Mouse (Mus musculus): ENCODE data around the gene Cbx6.
A peak's percentile ranks its signal among the peaks of the same experiment; 100 is the strongest.

Gene Cbx6

DNA sequence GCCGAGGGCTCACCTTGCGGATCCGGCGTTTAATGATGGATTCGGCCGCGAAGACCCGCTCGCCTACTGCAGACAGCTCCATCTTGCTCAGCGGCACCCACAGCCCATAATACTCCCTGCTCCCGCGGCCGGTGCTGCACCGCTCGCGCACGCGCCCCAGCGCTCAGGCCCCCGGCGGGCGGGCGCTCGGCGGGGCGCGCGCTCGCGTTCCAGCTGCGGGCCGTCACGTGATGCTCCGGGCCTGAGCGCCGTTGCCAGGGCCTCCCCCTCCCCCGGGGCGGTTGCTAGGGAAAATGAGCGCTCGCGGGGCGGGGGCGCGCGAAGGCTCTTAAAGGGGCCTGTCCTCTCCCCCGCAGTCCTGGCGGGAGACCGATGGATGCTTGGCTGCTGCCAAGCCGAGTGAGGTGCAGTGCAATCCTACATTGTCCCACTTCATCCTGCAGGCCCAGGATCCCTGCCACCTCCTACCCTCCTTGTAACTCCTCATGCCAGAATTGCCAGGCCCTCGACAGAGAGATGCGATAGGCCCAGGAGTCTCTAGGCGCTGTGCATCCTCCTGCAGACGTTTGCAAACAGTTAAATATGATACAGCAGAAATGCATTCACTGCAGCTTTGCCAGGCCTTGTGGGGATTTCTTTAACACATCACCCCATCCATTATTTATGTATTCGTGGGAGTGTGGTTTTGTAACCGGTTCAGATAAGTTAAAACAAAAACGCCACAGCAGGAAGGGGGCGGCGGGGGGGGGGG lies at the start of gene Cbx6, which contains the start of gene Npcd:
Gene Cbx6 (minus strand): TSS at position 559 of the 751 bp plus-strand sequence.
Gene Npcd (minus strand): TSS at position 108 of the 751 bp plus-strand sequence.
- peak; percentile 95 for DNase-seq (ENCODE audit: low spot score)

DNA sequence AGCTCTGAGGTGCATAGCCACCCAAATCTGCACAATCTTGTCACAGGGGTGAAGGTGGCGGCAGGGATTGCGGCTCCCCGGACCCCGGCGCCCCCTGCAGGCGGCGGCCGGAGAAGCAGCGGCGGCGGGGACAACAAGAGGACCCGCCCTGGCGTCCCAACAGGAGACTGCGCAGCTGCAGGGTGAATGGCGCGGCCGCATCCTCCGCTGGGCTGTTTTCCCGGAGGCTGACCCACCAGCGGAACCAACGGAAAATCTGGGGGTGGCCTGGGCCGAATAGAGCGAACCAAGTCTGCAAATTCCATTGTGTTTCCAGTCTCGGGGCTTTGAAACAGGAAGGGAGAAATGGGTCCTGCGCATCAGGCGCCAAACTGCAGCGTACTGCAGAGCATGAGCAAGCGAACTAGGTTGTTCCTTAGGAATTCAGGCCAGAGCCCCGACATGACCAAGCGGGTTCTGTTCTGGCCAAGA lies 48.9 kb upstream of the Cbx6 start:
- DNase-seq (ENCODE audit: low spot score) = peak; percentile 97

DNA sequence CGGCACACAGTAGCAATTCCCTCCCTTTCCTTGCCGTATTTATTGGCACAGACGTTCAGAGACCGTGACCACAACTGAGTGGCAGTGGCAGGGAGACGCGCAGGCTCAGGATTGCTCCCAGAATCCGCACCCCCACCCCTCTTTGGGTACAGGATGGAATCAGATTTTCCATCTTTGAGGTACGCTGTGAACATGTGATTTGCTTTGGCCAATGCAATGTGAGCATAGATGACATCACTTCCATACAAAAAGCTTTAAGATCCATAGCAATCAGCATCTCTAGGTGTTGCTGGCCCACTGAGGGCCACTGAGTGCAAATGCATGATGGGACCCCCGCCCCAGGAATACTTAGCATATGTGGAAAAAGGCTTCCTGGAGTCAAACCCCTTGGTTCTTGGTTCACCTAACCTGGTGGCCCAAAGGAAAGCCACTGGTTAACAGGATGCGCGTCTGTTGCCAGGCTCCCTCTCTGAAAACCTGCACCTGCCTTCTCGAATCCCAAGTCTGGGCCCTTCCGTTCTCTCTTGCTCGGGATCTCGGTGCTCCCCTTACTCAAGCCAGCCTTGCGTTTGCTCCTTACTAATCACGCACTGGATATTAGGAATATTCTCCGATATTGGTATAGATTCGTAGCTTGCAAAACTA lies 48.3 kb upstream of the Cbx6 start:
- DNase-seq (ENCODE audit: low spot score) = no peak

DNA sequence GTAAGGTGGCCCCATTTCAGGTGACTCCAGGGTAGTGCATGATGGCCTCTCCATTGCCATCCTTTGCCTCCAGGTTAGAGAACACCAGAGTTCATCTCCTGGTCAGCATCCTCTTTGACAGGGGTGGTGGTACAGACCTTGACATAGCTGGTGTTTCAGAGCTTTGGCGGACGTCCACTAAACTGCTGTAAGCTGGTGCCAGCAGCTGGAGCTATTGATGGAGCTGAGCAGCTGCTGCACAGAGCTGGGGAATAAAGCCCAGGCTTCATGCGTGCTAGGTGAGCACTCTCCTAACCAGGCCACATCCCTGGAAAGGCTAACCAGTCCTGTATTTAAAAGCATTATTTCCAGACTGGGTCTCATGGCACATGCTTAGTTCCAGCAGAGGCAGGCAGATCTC lies 46.0 kb upstream of the Cbx6 start:
- DNase-seq (ENCODE audit: low spot score) = no peak

DNA sequence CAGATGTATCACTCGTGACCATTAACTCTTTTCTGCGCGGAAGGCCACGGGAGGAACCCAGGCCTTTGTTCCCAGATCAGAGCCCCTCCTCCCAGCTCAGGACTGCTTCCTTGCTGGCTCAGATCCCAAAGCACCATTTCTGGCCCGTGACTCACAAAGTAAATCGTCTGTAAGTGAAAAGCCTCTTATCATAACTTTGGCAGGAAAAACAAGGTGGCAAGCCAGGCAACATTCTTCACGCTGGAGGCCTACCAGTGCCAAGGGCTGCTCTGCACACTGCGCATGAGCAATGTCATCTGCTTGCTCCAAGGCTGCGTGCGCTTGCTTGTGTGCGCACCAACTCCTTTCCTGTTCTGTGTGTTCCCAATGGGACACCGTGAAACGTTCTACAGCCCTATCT lies 44.8 kb upstream of the Cbx6 start:
- peak; percentile 75 for DNase-seq (ENCODE audit: low spot score)

DNA sequence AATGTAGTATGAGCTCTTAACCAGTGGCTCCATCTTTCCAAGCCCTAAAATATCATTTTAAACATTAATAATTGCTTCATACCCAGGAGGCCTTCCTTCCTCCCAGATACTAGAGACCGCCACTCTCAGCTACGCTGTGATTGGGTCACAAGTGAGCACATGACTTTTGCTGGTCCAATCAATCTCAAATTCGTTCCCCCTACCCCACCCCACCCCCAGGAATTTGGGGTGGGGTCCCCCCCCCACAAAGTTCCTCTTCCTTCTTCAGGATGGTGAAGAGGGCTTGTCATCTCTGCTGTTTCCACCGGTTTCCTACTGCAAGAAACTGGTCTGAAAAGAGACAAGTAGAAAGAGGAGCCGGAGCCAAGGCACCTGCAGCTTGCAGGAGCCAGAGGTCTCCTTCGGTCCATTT lies 44.2 kb upstream of the Cbx6 start:
- DNase-seq (ENCODE audit: low spot score) = no peak

DNA sequence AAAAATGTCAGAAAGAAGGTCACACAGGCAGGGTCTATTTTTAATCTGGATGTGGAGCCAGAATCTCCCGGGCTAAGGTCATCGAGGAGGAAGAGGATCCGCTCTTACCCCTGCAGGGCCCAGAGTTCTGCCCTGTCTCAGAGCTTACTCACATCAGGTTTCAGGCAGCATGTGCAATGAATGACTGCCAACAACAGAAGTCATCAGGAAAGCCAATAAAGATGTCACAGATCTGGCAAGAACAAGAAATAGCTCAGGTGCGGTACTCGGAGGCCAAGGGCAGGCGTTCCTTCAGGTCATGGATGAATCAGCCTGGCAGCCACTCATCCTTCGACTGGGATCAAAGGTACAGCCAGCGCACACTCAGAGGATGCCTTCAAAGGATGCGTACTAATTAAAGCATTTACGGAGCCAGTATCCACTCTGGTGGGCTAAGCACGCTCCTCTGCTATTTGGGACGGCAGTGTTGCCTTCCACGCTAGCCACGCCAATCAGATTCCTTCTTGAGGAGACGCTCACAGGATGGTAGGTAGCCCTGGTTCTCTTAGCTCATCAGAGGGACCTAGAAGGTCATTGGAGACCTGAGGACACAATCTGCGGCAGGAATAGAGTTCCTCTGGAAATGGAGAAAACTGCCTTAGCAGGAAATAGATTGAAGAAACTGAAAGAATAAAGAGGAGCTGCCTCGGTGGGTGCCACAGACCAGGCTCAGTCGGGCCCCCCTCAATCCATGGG lies 40.9 kb upstream of the Cbx6 start:
- DNase-seq (ENCODE audit: low spot score) = no peak

DNA sequence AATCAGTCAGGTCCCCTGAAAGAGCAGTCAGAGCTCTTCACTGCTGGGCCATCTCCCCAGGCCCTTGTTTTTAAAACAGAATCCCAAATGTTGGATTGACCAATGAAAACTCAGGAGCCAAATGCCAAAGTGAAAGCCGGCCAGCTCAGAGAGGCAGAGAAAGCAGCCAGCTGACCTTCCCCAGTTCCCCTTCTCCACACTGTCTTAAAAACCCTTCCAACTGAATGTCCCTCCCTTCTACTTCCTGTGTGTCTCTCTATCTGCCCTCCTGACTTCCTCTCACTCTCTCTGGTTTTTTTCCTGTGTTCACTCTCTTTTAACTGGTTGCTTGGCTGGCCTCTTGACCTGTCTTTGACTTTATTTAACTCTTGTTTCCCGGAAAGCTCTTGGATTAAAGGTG lies 39.5 kb upstream of the Cbx6 start:
- DNase-seq (ENCODE audit: low spot score) = no peak

DNA sequence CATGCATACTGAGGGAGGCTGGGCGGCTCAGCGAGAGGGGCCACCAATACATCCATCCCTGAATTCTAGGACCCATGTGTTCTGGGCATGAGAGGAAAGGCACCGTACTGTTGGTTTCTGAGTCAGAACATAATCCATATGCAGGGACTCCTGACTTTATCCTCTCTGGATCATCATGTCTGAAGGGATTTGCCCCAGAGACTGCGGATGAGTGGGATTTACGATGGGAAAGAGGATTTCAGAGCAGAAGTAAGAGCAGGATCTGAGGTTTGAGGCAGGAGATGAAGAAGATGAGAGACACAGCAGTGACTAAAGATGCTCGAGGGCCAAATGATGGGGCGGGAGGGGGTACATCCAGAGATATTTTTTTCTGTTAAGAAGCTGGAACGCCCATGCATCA lies 39.1 kb upstream of the Cbx6 start:
- no peak for DNase-seq (ENCODE audit: low spot score)

DNA sequence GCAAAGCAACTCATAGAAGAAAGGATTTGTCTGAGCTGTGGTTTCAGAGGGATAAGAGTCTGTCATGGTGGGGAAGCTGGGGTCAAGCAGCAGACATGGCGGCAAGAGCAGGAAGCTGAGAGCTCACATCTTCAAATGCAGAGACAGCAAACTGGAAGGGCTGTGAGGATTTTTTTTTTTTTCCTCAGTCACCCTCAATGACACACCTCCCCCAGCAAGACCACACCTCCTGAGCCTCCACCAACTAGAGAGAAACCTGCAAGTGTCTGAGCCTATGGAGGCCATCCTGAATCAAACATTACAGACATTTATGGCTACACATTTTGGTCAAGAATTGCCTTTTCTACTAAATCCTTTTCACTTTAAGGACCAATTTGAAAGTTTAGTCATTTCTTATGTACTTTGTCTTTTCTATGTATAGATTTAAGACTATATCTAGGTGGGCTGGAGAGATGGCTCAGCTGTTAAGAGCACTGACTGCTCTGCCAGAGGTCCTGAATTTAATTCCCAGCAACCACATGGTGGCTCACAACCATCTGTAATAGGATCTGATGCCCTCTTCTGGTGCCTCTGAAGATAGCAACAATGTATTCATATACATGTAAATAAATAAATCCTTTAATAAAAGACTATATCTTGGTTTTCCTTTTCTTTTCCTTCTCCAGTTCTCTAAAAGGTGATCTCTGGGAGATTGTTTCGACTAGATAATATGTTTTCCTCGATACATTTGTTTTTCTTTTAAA lies 32.9 kb upstream of the Cbx6 start:
- no peak for DNase-seq (ENCODE audit: low spot score)

DNA sequence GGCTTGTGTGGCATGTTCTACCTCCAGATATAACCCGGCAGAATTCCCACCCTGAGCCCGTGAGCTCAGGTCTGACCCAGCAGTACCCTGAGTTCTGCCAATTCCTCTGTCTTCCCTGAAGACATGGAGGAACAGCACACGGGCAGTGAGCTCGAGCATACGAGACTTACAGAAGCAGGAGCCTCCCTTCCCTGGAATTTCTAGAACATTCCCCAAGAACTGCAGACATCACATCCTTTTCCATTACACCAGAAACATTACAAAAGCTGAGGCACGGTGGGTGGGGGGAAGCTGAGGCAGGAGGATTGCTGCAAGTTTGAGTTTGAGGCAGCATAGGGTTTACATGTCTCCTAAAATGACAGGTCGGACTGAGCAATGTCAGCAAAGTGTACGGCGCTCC lies 25.3 kb upstream of the Cbx6 start:
- DNase-seq (ENCODE audit: low spot score) = no peak

DNA sequence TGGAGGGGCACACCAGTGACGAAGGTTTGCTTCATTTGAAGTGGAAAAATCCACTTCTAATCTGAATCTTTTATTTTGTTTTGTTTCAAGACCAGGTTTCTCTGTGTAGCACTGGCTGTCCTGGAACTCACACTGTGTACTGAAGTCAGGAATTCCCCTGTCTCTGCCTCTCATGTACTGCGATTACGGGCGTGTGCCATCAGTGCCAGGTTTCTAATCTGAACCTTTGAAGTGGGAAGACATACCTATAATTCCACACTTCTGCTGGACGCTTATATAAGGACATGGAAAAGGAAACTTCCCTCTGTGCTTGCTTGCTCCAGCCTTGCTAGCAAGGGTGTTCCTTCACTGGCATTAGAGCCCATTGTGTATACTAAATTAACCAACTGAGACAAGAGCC lies 24.5 kb upstream of the Cbx6 start:
- no peak for DNase-seq (ENCODE audit: low spot score)

DNA sequence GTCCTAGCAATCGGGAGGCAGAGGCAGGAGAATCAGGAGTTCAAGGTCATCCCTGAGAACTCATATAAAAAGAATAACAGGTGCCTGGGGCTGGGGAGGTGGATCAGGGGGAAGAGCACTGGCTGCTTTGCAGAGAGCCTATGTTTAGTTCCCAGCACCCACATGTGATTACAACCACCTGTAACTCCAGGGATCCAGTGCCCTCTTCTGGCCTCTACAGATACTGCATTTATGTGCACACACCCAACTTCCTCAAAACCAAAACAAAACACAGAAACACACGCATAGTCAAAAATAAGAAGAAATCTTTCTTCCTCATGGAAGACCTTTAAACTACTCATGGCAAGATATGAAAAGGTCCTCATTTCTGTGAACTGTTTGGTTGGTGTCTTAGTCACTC lies 15.7 kb upstream of the Cbx6 start:
- DNase-seq (ENCODE audit: low spot score) = no peak

DNA sequence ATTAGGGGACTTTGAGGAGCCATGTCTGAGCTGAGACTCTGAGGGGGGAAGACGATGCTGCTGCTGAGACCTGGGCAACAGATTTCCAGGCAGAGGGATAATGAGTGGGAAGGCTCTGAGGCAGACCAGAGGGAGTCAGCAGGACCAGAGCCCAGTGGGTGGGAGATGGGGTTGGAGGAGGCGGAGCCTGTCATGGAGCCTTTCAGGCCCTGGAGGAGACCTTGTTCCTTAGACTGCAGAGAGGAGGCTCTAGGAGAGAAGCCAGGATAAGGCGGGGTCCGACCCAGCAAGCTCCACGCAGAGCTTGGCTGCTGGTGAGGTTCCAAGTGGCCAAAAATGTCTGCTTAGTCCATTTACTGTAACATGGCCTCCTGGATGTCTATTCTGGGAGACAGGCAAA lies 12.6 kb upstream of the Cbx6 start:
- no peak for DNase-seq (ENCODE audit: low spot score)

DNA sequence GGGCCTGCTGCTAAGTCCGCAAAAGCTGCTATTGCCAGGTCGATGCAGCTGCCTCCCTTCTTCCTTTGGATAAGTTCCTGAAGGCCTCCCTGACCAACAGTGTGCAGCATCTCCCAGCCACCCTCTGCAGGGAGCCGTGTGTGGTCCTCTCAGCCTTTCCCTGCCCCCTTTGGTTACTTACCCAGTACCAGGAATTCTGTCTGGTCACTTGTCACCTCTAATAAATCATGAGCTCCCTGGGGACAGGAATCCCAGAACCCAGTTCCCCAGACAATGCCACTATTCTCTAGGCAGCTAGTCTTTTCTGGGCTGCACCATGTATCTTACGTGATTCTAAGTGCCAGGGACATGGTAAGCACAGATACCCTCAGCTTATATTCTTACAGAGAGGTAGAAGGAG lies 11.5 kb upstream of the Cbx6 start:
- no peak for DNase-seq (ENCODE audit: low spot score)

DNA sequence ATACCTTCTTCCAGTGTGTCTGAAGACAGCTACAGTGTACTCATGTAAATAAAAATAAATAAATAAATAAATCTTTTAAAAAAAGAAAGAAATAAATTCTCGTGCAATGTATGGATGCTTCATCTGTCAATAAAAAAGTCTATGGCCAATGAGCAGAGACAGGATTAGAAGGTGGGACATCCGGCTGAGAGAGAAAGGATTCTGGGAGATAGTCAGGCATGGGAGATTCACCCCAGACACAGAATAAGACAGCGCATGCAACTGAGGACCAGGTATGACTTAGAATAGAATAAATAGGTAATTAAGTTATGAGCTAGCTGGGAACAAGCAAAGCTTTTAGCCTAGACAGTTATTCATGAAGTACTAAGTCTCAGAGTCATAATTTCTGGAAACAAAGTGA lies 8.5 kb upstream of the Cbx6 start:
- DNase-seq (ENCODE audit: low spot score) = no peak

DNA sequence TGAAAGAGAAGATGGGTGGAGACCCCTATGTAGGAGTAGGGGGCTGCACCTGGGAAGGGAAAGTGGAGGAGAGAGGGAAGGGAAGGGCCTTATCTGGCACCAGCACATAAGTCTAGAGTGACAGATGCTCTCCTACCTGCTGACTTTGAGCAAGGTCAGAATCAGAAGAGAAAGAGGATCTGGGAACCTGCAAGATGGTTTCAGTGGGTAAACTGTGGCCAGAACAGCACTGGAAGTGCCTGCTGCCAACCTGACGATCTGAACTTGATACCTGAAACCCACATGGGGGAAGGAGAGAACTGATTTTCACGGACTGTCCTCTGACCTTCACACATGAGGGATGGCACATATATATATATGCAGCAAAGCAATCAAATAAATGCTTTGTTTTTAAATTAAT lies 5.8 kb upstream of the Cbx6 start:
- DNase-seq (ENCODE audit: low spot score) = no peak

DNA sequence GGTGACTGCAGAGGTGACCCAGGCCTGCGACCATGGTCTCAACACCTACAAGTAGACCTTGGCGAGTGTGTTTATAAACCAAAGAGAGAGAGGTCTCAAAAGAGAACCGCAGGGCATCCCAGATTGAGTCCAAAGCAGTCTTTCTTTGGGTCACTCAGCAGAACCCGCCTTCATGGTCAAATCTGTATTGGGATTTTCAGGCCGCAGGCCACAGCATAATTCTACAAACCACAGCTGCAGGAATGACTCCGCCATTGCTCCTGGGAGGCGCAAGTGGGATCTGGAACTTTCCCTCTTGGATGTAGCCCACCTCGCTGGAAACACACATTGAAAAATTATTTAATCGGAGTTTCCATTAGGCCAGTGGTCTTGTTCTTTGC lies 383 bp upstream of the Cbx6 start:
- DNase-seq (ENCODE audit: low spot score) = no peak

DNA sequence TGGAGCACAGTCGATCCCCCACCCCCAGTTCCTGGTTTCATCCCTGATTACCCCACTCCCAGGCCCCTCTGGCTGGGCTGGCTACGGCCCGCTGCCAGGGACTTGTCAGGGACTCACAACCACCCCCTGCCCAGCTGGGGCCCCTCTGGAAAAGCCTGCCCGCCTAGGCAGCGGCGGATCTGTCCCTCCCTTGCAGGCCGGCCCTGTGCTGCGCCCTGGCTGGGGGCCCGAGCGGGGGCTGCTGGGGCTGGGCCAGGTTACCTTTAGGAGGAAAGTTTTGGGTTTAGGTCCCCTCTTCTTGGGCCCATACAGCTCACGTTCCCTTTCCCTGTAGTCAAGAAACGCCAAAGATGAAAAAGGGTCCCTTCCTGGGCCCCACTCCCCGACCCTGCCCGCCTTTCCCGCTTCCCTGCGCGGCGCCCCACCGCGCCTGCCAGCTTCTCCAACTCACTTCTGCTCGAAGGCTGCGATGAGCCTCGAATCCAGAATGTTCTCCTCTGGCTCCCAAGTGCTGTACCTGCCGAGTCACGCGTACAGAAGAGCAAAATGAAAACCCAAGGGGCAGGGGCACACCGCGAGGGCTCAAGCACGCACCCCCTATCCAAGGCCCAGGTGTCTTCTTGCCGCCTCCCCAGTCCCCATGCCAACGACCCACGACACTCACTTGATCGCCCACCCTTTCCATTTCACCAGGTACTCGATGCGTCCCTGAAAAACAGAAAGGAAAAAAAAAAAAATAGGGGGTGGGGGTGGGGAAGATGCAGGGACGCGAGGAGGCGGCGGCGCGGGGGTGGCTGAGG lies 1.0 kb downstream of the Cbx6 start:
- DNase-seq (ENCODE audit: low spot score) = no peak

DNA sequence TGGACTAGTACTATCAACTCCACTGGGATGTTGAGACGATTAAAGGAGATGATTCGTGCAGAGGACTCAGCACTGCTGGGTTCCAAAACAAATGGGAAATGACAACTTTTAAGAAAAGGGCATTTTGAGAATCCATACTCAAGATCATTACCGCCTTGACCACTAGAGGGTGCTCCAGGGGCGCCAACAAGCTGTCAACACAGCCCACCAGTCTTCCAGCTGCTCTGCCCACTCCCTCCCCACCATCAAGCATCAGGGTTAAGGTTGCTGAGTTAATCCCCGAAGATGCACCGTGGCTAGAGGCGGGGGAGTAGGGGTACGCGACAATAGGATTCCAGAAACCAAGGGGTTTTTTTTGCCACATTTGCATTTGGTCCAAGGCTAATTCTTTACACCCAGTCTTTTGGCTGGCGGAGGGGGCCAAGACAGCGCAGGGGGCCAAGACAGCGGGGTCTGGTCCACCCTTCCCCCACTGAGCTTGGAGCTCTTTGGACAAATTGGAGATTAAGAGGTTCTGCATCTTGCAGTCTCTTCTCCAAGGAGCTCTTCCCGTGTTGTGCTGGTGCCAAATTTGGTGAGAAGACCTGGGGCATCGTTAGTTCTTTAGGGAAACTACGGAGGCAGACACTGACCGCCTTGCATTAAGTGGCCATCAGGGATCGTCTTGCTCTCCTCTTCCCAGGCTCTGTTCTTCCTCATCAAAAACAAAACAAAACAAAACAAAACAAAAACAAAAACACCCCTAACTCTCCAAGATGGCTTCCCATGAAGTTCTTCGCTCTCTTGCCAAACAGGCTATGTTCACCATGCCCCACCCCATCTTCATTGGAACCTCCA lies 2.2 kb downstream of the Cbx6 start:
- peak; percentile 73 for DNase-seq (ENCODE audit: low spot score)

DNA sequence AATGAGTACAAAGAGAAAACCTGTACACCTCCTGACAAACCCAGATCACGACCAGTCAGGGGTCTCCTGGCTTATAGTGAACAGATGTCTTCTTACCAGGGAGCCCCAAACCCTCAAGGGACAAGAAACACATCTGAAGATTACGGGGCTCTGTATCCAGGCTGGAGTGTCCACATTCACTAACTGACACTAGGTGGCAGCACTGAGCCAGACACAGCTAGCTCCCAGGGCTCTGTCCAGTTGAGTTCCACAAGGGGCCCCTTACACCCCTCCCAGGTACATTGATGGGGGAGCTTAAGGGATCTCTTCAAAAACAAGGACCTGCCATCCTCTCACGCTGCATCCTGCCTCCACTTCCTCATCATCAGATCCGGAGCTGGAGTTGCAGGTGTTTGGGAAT lies 4.1 kb downstream of the Cbx6 start:
- DNase-seq (ENCODE audit: low spot score) = peak; percentile 69

All from urinary bladder, postnatal 25 days (tissue).